ENCODE assay signal across 13 mouse cellular contexts in genomic region chr13:46975930-46976329, GRCm38 (mm10). TPM values are rescaled to one million over a fixed set of nuclear protein-coding genes. Genes with fewer than 3 reads are reported as not detected.
A peak's percentile ranks its signal among the peaks of the same experiment; 100 is the strongest.
DNase-seq lines count a peak whose midpoint lies in the region; ATAC-seq and TF ChIP-seq lines count a peak whose summit lies in the region.
"Had no signal": no experiment of that assay in that cellular context is flagged by ENCODE, and none has a peak within 500 bp of the region (broad histone marks: within the 10 kb centered on the region; RNA-seq: fewer than 3 reads in every experiment).

No protein-coding gene starts in this region.

- no peaks in the 10 kb centered on the region for H3K9me3 ChIP-seq in heart, embryonic 10.5 days
- H3K9me3 ChIP-seq in MEL (replicated peaks; ENCODE audit: insufficient read depth, low read length): no peaks in the 10 kb centered on the region
- H3K9me3 ChIP-seq in hindbrain, embryonic 12.5 days (replicated peaks): no peaks in the 10 kb centered on the region
- no peaks in the 10 kb centered on the region for H3K9me3 ChIP-seq in midbrain, embryonic 15.5 days
- H3K9me3 ChIP-seq in kidney, embryonic 16.5 days (ENCODE audit: low read length): no peaks in the 10 kb centered on the region
- H3K9me3 ChIP-seq: limb, embryonic 10.5 days had no signal

- 57% methylated on average over 4 of the region's 4 CpGs for WGBS in heart, embryonic 10.5 days
- WGBS in hindbrain, embryonic 12.5 days: 29% methylated on average over 4 of the region's 4 CpGs
- 39% methylated on average over 4 of the region's 4 CpGs for WGBS in midbrain, embryonic 15.5 days
- 33% methylated on average over 4 of the region's 4 CpGs for WGBS in kidney, embryonic 16.5 days

- TF ChIP-seq RAD21 in MEL (IDR thresholded peaks at IDR 0.05; ENCODE audit: low read depth, low read length): no peak

- no peak for TF ChIP-seq CTCF in MEL (IDR thresholded peaks at IDR 0.05 in 2 of 3, conservative IDR thresholded peaks at IDR 0.05 in 1 of 3; ENCODE audit: control insufficient read depth in 1 of 3, insufficient read depth in 1 of 3, low read depth in 2 of 3, low read length in 3 of 3, poor library complexity in 1 of 3, severe bottlenecking in 1 of 3)

- no peaks in the 10 kb centered on the region for H3K36me3 ChIP-seq in heart, embryonic 10.5 days
- H3K36me3 ChIP-seq in MEL (ENCODE audit: control insufficient read depth in 1 of 2, insufficient read depth in 2 of 2, low read length in 2 of 2): peaks cover 0 to 19% of the 10 kb centered on the region in 2 experiments; a peak in 2 of 4 replicates
- no peaks in the 10 kb centered on the region for H3K36me3 ChIP-seq in hindbrain, embryonic 12.5 days
- no peaks in the 10 kb centered on the region for H3K36me3 ChIP-seq in midbrain, embryonic 15.5 days (replicated peaks)
- H3K36me3 ChIP-seq in kidney, embryonic 16.5 days (ENCODE audit: insufficient read depth, low read length): no peaks in the 10 kb centered on the region
- H3K36me3 ChIP-seq: limb, embryonic 10.5 days had no signal

- no peaks in the 10 kb centered on the region for H3K27me3 ChIP-seq in heart, embryonic 10.5 days (ENCODE audit: insufficient read depth, poor library complexity, severe bottlenecking)
- H3K27me3 ChIP-seq in MEL (ENCODE audit: control insufficient read depth in 1 of 2, insufficient read depth in 2 of 2, low read length in 2 of 2): no peaks in the 10 kb centered on the region
- no peaks in the 10 kb centered on the region for H3K27me3 ChIP-seq in hindbrain, embryonic 12.5 days
- no peaks in the 10 kb centered on the region for H3K27me3 ChIP-seq in midbrain, embryonic 15.5 days (replicated peaks)
- no peaks in the 10 kb centered on the region for H3K27me3 ChIP-seq in kidney, embryonic 16.5 days (ENCODE audit: insufficient read depth, low read length)

- no peak for ATAC-seq in hindbrain, embryonic 12.5 days (ENCODE audit: low FRiP score)
- no peak for ATAC-seq in midbrain, embryonic 15.5 days (replicated peaks)
- no peak for ATAC-seq in kidney, embryonic 16.5 days (ENCODE audit: low FRiP score, low TSS enrichment)
- ATAC-seq: CD4-positive, CD25-positive, alpha-beta regulatory T cell, adult 4 months had no signal

- TF ChIP-seq EP300 in MEL (IDR thresholded peaks at IDR 0.05; ENCODE audit: low read depth in 1 of 2, low read length in 2 of 2): no peak

- no peaks in the 10 kb centered on the region for H3K79me2 ChIP-seq in MEL (ENCODE audit: control insufficient read depth, insufficient read depth, low read length, poor library complexity)

- TF ChIP-seq POLR2A in MEL (IDR thresholded peaks at IDR 0.05; ENCODE audit: control insufficient read depth in 1 of 2, insufficient read depth in 1 of 2, low read depth in 1 of 2, low read length in 2 of 2, poor library complexity in 1 of 2): no peak

- 0 out of 2 replicates have a peak overlapping the region, but pooled peaks have one; percentile 47 for H3K4me2 ChIP-seq in hindbrain, embryonic 12.5 days (replicated peaks)
- H3K4me2 ChIP-seq in midbrain, embryonic 15.5 days: peak overlapping the region; percentile 59
- H3K4me2 ChIP-seq in kidney, embryonic 16.5 days (replicated peaks; ENCODE audit: low read depth, low read length): no peak overlapping the region

- H3K4me1 ChIP-seq in heart, embryonic 10.5 days: peaks cover 27% of the 10 kb centered on the region
- H3K4me1 ChIP-seq in MEL (ENCODE audit: control insufficient read depth in 1 of 2, insufficient read depth in 2 of 2, low read length in 2 of 2): peaks cover 0 to 19% of the 10 kb centered on the region in 2 experiments; a peak in 2 of 4 replicates
- H3K4me1 ChIP-seq in hindbrain, embryonic 12.5 days: peaks cover 9% of the 10 kb centered on the region
- H3K4me1 ChIP-seq in midbrain, embryonic 15.5 days: peaks cover 11% of the 10 kb centered on the region; the same call in 1 of the 2 replicates
- H3K4me1 ChIP-seq in kidney, embryonic 16.5 days (ENCODE audit: insufficient read depth, low read length): peaks cover 8% of the 10 kb centered on the region; the same call in 1 of the 2 replicates
- H3K4me1 ChIP-seq: limb, embryonic 10.5 days had no signal

- no peak for DNase-seq in heart, embryonic 10.5 days (ENCODE audit: low spot score)
- no peak for DNase-seq in heart, adult 8-10 months (ENCODE audit: low spot score)
- peak; percentile 9 for DNase-seq in MEL (ENCODE audit: low read depth, low spot score)
- no peak for DNase-seq in right cerebral cortex, adult 2 months (ENCODE audit: low spot score in 2 of 2)
- no peak for DNase-seq in kidney, postnatal 4 days
- DNase-seq: adrenal gland, postnatal 25 days; heart, postnatal 14 days; thymus, postnatal 25 days had no signal

- H3K4me3 ChIP-seq in heart, embryonic 10.5 days: no peak overlapping the region
- no peak overlapping the region for H3K4me3 ChIP-seq in MEL (ENCODE audit: control insufficient read depth in 1 of 2, insufficient read depth in 1 of 2, low read depth in 2 of 2, low read length in 2 of 2)
- H3K4me3 ChIP-seq in hindbrain, embryonic 12.5 days: no peak overlapping the region
- H3K4me3 ChIP-seq in midbrain, embryonic 15.5 days: no peak overlapping the region
- no peak overlapping the region for H3K4me3 ChIP-seq in kidney, embryonic 16.5 days (ENCODE audit: low read length)
- H3K4me3 ChIP-seq: limb, embryonic 10.5 days had no signal

- 0 out of 2 replicates have a peak overlapping the region, but pooled peaks have one; percentile 53 for H3K27ac ChIP-seq in heart, embryonic 10.5 days
- no peak overlapping the region for H3K27ac ChIP-seq in MEL (ENCODE audit: control insufficient read depth, low read depth, low read length)
- H3K27ac ChIP-seq in hindbrain, embryonic 12.5 days: peak overlapping the region; percentile 81
- H3K27ac ChIP-seq in midbrain, embryonic 15.5 days: no peak overlapping the region
- H3K27ac ChIP-seq in kidney, embryonic 16.5 days (ENCODE audit: low read length): no peak overlapping the region
- H3K27ac ChIP-seq: limb, embryonic 10.5 days had no signal

- no peak overlapping the region for H3K9ac ChIP-seq in MEL (ENCODE audit: control insufficient read depth, low read depth, low read length, poor library complexity, severe bottlenecking)
- H3K9ac ChIP-seq in hindbrain, embryonic 12.5 days: no peak overlapping the region
- H3K9ac ChIP-seq in midbrain, embryonic 15.5 days: no peak overlapping the region
- H3K9ac ChIP-seq in kidney, embryonic 16.5 days (replicated peaks; ENCODE audit: low read length): no peak overlapping the region

TF ChIP-seq in MEL, 35 proteins besides CTCF, POLR2A, EP300 and RAD21:
- 0 out of 2 replicates have a peak, but pooled peaks have one; percentile 15 for TF ChIP-seq GATA1 (IDR thresholded peaks at IDR 0.05; ENCODE audit: low read depth, low read length)
- no peak for TF ChIP-seq KAT2A (conservative IDR thresholded peaks at IDR 0.05; ENCODE audit: low read depth, low read length)
- no peak for TF ChIP-seq TCF12 (IDR thresholded peaks at IDR 0.05; ENCODE audit: low read depth, low read length)

RNA-seq across cellular contexts. Expression of gene Nhlrc1, which starts 38.7 kb away (rescaled TPM):
- 2.9 and 4.3 TPM in 2 replicates for polyA plus RNA-seq in heart, embryonic 10.5 days (2016; fragmentation: Nextera tagmentation; extraction: Ambion mirVana)
- total RNA-seq in heart, adult 8-10 months (2022): 1 to 10 TPM; 6.5 to 7.1 (median 6.7) TPM
- total RNA-seq in MEL (2012; rRNA removed): not detected in 2 replicates
- polyA plus RNA-seq in MEL (2012; ENCODE audit: insufficient read depth in 1 of 2, insufficient read length in 2 of 2, low read depth in 1 of 2, low replicate concordance in 2 of 2, missing spikeins in 1 of 2): not detected
- 7.4 and 8.0 TPM in 2 replicates for polyA plus RNA-seq in hindbrain, embryonic 12.5 days (2016; fragmentation: Nextera tagmentation; extraction: Ambion mirVana)
- polyA plus RNA-seq in midbrain, embryonic 15.5 days (2015; fragmentation: Nextera tagmentation; extraction: Ambion mirVana): 17.6 and 19.1 TPM in 2 replicates
- polyA plus RNA-seq in kidney, embryonic 16.5 days (2015; fragmentation: Nextera tagmentation; extraction: Ambion mirVana): 3.0 and 3.6 TPM in 2 replicates

RNA-seq across cellular contexts. Expression of gene Kif13a, which starts 46.3 kb away (rescaled TPM):
- 29.1 and 46.4 TPM in 2 replicates for polyA plus RNA-seq in heart, embryonic 10.5 days (2016; fragmentation: Nextera tagmentation; extraction: Ambion mirVana)
- total RNA-seq in heart, adult 8-10 months (2022): 100 to 1,000 TPM; 113 to 126 (median 121) TPM
- total RNA-seq in MEL (2012; rRNA removed): 1.2 and 1.5 TPM in 2 replicates
- polyA plus RNA-seq in MEL (2012; ENCODE audit: insufficient read depth in 1 of 2, insufficient read length in 2 of 2, low read depth in 1 of 2, low replicate concordance in 2 of 2, missing spikeins in 1 of 2): 1 to 10 TPM in 1 of 2 experiments, not detected in 1; 1.7 TPM
- 22.3 and 23.9 TPM in 2 replicates for polyA plus RNA-seq in hindbrain, embryonic 12.5 days (2016; fragmentation: Nextera tagmentation; extraction: Ambion mirVana)
- polyA plus RNA-seq in midbrain, embryonic 15.5 days (2015; fragmentation: Nextera tagmentation; extraction: Ambion mirVana): 11.9 and 14.1 TPM in 2 replicates
- polyA plus RNA-seq in kidney, embryonic 16.5 days (2015; fragmentation: Nextera tagmentation; extraction: Ambion mirVana): 8.1 and 10.1 TPM in 2 replicates

Comparison
In these comparisons a context has a peak if more than half of its experiments do, and no peak if none do; other contexts are left out.
1. H3K27ac ChIP-seq: peak in heart, embryonic 10.5 days (single experiment) and hindbrain, embryonic 12.5 days (single experiment); none in MEL (single experiment), midbrain, embryonic 15.5 days (single experiment) and kidney, embryonic 16.5 days (single experiment).